Mouse (Mus musculus) forebrain, embryonic 12.5 days (tissue): ENCODE measurements around the gene Gabrb2. TPM values are rescaled to one million over a fixed set of nuclear protein-coding genes. Genes with fewer than 3 reads are reported as not detected.
A peak's percentile ranks its signal among the peaks of the same experiment; 100 is the strongest.

Experiments used
- ATAC-seq: fragments of 200-750 bp; cut with Nextera tagmentation; 2 replicates; pipeline ENCODE4 v1.8.0; 2017; ENCODE audit warnings: moderate TSS enrichment; ENCODE audit not compliant: low FRiP score
- H3K27ac ChIP-seq: fragments of 300-500 bp; sonication (generic); 2 replicates; pipeline ENCODE4 v1.5.1; 2016; ENCODE audit warnings: mild to moderate bottlenecking
- H3K27me3 ChIP-seq: fragments of 300-500 bp; sonication (generic); 2 replicates; pipeline ENCODE4 v1.6.1; 2016; ENCODE audit warnings: mild to moderate bottlenecking
- H3K36me3 ChIP-seq: fragments of 300-500 bp; sonication (generic); replicated peaks from 2 replicates; pipeline ENCODE4 v1.6.1; 2016; ENCODE audit warnings: mild to moderate bottlenecking
- H3K4me1 ChIP-seq: fragments of 300-500 bp; sonication (generic); 2 replicates; pipeline ENCODE4 v1.6.1; 2016
- H3K4me2 ChIP-seq: fragments of 300-500 bp; sonication (generic); 2 replicates; pipeline ENCODE4 v1.6.1; 2016; ENCODE audit warnings: mild to moderate bottlenecking, moderate library complexity
- H3K4me3 ChIP-seq: fragments of 300-500 bp; sonication (generic); replicated peaks from 2 replicates; pipeline ENCODE4 v1.5.1; 2016; ENCODE audit warnings: mild to moderate bottlenecking
- H3K9ac ChIP-seq: fragments of 300-500 bp; sonication (generic); 2 replicates; pipeline ENCODE4 v1.6.1; 2016; ENCODE audit warnings: mild to moderate bottlenecking
- H3K9me3 ChIP-seq: fragments of 300-500 bp; sonication (generic); 2 replicates; pipeline ENCODE4 v1.6.1; 2016
- WGBS: fragments of 180-500 bp; shearing (Covaris S2); methylation state at CpG from one replicate; pipeline ENCODE4 v1.1.7; 2016; 5-methylcytosine and 5-hydroxymethylcytosine counted together
- polyA plus RNA-seq: library from polyadenylated mRNA; unstranded; fragments of >200 nt; fragmentation: Nextera tagmentation; extraction: Ambion mirVana; gene quantifications from 2 replicates; pipeline ENCODE4 v1.2.1, GENCODE M21; 2016

The Gabrb2 gene
- 10.0 and 10.6 TPM in 2 replicates for polyA plus RNA-seq

GRCm38 (mm10) chr11:42418996-42419782 is at the start of gene Gabrb2:
Gene Gabrb2 (plus strand): TSS chr11:42419757.
- peaks cover 3% of the 10 kb centered on the region for H3K27me3 ChIP-seq
- peak within 1 kb of the TSS; percentile 57 for H3K4me3 ChIP-seq
- H3K9me3 ChIP-seq, result no peaks in the 10 kb centered on the region
- no peaks in the 10 kb centered on the region for H3K36me3 ChIP-seq
- peak within 1 kb of the TSS; percentile 87 for H3K4me2 ChIP-seq
- ATAC-seq, result peak; percentile 23; the same call in 1 of the 2 replicates
- H3K9ac ChIP-seq, result peak within 1 kb of the TSS; percentile 63
- peaks cover 13% of the 10 kb centered on the region for H3K4me1 ChIP-seq
- 30% methylated on average over 17 of the region's 20 CpGs for WGBS
- H3K27ac ChIP-seq, result peak within 1 kb of the TSS; percentile 77

GRCm38 (mm10) chr11:42378983-42379382 is 40.6 kb upstream of the Gabrb2 start:
- WGBS, result 82% methylated on average over 2 of the region's 2 CpGs
- Histone ChIP-seq H3K27ac (no peak overlapping the region), H3K9ac (no peak overlapping the region), H3K27me3 (no peaks in the 10 kb centered on the region), H3K4me3 (no peak overlapping the region), H3K4me1 (no peaks in the 10 kb centered on the region), H3K9me3 (no peaks in the 10 kb centered on the region), H3K36me3 (no peaks in the 10 kb centered on the region), H3K4me2 (no peak overlapping the region)
- no peak for ATAC-seq

- no peaks in the 10 kb centered on the region for H3K27me3 ChIP-seq
- H3K4me2 ChIP-seq, result no peak overlapping the region
- H3K27ac ChIP-seq, result no peak overlapping the region
- H3K36me3 ChIP-seq, result no peaks in the 10 kb centered on the region
- no peaks in the 10 kb centered on the region for H3K4me1 ChIP-seq
- 86% methylated on average over 4 of the region's 4 CpGs for WGBS
- H3K9ac ChIP-seq, result no peak overlapping the region
- no peak for ATAC-seq
- H3K9me3 ChIP-seq, result no peaks in the 10 kb centered on the region
- H3K4me3 ChIP-seq, result no peak overlapping the region
Observed at GRCm38 (mm10) chr11:42386486-42386885, 33.1 kb upstream of the Gabrb2 start.

DNA sequence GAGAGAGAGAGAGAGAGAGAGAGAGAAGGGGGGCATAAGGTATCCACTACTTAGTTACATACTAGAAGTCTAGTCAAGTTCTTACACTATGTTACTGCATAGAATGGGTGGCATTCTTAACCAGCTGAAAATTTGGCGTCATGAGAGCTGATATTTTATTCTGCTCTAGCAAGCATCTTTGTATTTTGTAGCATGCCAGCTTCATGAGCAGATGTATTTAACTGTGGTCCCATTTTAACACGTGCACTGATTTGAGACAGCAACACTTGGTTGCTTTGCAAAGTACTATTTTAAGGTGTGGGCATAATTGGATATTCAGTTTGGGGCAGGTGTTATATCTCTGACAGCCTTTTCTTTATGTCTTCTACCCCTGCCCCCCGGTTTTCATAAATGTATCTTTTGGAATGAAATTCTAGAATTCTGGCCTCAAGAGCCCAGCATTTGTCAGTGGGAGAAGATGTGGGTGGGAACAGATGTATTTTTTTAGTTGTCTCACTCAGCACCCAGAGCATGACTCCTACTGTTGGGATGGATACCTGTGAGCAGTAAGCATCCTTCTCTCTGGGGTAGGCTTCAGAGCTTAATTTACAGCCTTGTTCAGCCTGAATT is 28.8 kb upstream of the Gabrb2 start:
- H3K36me3 ChIP-seq, result no peaks in the 10 kb centered on the region
- no peak overlapping the region for H3K9ac ChIP-seq
- H3K27me3 ChIP-seq, result no peaks in the 10 kb centered on the region
- 73% methylated on average over 3 of the region's 3 CpGs for WGBS
- H3K4me1 ChIP-seq, result no peaks in the 10 kb centered on the region
- H3K27ac ChIP-seq, result no peak overlapping the region
- no peak for ATAC-seq
- no peak overlapping the region for H3K4me3 ChIP-seq
- no peaks in the 10 kb centered on the region for H3K9me3 ChIP-seq
- H3K4me2 ChIP-seq, result no peak overlapping the region

DNA sequence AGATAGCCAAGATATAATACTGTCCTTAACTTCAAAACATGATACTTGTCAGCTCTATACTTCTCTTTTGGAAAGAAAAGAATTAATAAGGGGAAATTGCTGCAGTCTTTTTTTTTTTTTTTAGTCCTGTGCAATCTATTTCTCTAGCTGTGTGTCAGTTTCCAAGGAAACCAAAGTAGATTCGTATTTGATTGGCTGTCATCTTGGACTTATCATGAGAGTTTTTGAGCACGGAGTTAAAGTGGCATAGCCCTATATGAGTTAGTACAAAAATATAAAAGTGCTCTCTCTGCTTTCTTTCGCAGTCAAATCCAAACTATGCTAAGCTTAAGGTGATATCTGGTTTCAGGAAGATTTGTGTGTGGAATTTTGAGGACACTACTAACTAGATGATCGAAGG is 26.1 kb upstream of the Gabrb2 start:
- no peak for ATAC-seq
- Histone ChIP-seq H3K9me3 (no peaks in the 10 kb centered on the region), H3K9ac (no peak overlapping the region), H3K27me3 (no peaks in the 10 kb centered on the region), H3K4me3 (no peak overlapping the region), H3K36me3 (no peaks in the 10 kb centered on the region), H3K27ac (no peak overlapping the region), H3K4me1 (no peaks in the 10 kb centered on the region), H3K4me2 (no peak overlapping the region)
- 84% methylated on average over 4 of the region's 4 CpGs for WGBS

- H3K9ac ChIP-seq, result peak overlapping the region; percentile 63
- H3K4me1 ChIP-seq, result peaks cover 13% of the 10 kb centered on the region
- under 1% methylated on average over 24 of the region's 40 CpGs for WGBS
- ATAC-seq, result peak; percentile 82
- H3K9me3 ChIP-seq, result no peaks in the 10 kb centered on the region
- H3K4me3 ChIP-seq, result peak overlapping the region; percentile 57
- H3K27ac ChIP-seq, result peak overlapping the region; percentile 77
- peaks cover 3% of the 10 kb centered on the region for H3K27me3 ChIP-seq
- H3K36me3 ChIP-seq, result no peaks in the 10 kb centered on the region
- peak overlapping the region; percentile 87 for H3K4me2 ChIP-seq
Observed at GRCm38 (mm10) chr11:42419791-42420633, 455 bp downstream of the Gabrb2 start.

DNA sequence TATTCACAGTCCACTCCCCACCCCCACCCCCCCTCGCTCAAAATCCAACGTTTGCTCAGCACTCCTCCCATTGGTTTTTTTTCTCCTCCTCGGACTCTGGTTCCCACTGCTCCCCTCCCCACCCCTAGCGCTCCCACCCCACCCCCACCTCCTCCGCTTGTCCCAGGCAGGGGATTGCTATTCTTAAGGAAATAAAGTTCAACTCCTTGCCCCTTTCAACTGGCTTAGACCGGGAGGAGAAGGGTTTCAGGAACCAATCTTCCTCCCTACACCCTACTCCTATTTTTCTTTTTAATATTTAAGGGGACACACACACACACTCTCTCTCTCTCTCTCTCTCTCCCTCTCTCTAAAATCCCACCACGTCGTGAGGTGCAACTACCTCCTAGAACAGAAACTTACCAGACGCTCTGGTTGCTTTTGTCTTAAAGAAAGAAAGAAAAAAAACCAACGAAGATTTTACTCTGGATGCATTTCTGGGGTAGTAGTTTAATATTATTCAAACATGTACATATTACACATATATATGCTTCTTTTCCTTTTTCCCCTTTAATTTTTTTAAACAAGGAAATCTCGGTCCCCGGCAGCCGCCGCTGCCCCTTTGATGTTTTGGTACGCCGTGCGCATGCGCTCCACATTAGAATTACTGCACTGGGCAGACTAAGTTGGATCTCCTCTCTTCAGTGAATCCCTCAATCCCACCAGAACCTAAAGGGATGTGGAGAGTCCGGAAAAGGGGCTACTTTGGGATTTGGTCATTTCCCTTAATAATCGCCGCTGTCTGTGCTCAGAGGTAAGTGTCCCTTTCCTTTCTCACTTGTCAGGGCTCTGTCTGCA is 1.3 kb downstream of the Gabrb2 start:
- peak; percentile 57 for ATAC-seq
- H3K4me3 ChIP-seq, result peak overlapping the region; percentile 57
- H3K36me3 ChIP-seq, result no peaks in the 10 kb centered on the region
- WGBS, result under 1% methylated on average over 21 of the region's 21 CpGs
- H3K27me3 ChIP-seq, result peaks cover 3% of the 10 kb centered on the region; the same call in 1 of the 2 replicates
- H3K9ac ChIP-seq, result peak overlapping the region; percentile 63
- no peaks in the 10 kb centered on the region for H3K9me3 ChIP-seq
- H3K27ac ChIP-seq, result peak overlapping the region; percentile 77
- peaks cover 13% of the 10 kb centered on the region for H3K4me1 ChIP-seq
- peak overlapping the region; percentile 87 for H3K4me2 ChIP-seq

DNA sequence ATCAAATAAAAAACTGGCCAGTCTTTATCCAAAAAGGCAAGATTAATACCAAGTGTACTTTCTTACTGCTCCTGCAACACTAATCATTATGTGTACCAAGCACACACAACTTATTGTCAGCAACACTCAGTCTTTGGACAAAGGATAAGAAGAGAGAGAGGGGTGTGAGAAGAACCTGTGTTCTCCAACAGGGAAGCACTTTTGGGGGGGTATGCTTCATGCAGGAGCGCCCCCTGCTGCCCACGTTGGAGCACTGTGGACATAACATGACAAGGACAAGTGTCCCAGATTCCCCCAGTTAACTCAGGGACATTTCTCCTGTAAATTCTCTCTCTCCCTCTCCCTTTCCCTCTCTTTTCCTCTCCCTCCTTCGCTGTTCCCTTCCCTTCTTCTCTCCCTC is 3.7 kb downstream of the Gabrb2 start:
- Histone ChIP-seq H3K27ac (no peak overlapping the region), H3K4me1 (peaks cover 11% of the 10 kb centered on the region), H3K9me3 (no peaks in the 10 kb centered on the region), H3K36me3 (no peaks in the 10 kb centered on the region), H3K4me3 (no peak overlapping the region), H3K9ac (no peak overlapping the region), H3K4me2 (no peak overlapping the region), H3K27me3 (peaks cover 3% of the 10 kb centered on the region; the same call in 1 of the 2 replicates)
- WGBS, result 2% methylated on average over 3 of the region's 3 CpGs
- no peak for ATAC-seq

DNA sequence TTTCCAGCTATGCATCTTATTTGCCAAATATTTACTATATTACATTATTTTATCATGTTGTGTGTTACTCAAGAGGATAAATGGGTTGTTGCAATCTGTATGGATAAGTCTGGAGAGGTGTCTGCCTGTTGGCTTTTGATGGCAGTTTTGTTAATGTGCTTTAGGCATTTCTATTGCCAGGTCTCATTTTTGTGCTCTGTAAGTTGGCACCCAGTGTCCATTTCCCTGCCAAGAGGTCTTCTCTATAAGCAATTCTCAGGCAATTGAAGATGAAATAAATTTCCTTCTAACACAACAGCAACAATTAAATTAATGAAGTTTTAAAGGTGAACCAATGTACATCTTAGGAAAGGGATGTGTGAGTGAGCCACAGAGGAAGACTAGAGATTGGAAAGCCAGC is 11.9 kb downstream of the Gabrb2 start:
- ATAC-seq, result no peak

DNA sequence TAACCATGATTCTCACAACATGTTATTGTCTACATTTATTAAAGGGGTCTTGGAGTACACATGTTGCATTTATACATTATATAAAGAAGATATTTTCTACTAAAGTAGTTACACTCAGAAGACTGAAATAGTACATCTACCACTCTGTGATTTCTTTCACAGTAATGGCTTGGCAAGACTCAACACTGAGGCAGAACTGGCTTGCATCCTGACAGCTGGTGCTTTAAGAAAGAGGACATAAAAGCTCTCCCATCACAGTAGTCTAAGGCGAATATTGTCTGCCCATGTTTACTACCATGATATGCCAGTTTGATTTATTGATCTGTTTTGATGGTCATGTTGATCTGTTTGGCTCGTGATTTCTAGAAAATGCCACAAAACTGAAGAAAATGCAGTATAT is 19.4 kb downstream of the Gabrb2 start:
- no peak overlapping the region for H3K27ac ChIP-seq
- ATAC-seq, result no peak
- WGBS, result 91% methylated on average over 2 of the region's 2 CpGs
- no peaks in the 10 kb centered on the region for H3K36me3 ChIP-seq
- no peaks in the 10 kb centered on the region for H3K4me1 ChIP-seq
- no peak overlapping the region for H3K4me3 ChIP-seq
- no peaks in the 10 kb centered on the region for H3K9me3 ChIP-seq
- no peak overlapping the region for H3K9ac ChIP-seq
- no peak overlapping the region for H3K4me2 ChIP-seq
- H3K27me3 ChIP-seq, result no peaks in the 10 kb centered on the region

More for the DNA sequence above, 11.9 kb downstream of the Gabrb2 start:
- H3K27me3 ChIP-seq, result no peaks in the 10 kb centered on the region
- H3K27ac ChIP-seq, result no peak overlapping the region
- H3K4me3 ChIP-seq, result no peak overlapping the region
- no peaks in the 10 kb centered on the region for H3K4me1 ChIP-seq
- H3K4me2 ChIP-seq, result no peak overlapping the region
- no peaks in the 10 kb centered on the region for H3K9me3 ChIP-seq
- no peak overlapping the region for H3K9ac ChIP-seq
- H3K36me3 ChIP-seq, result no peaks in the 10 kb centered on the region

DNA sequence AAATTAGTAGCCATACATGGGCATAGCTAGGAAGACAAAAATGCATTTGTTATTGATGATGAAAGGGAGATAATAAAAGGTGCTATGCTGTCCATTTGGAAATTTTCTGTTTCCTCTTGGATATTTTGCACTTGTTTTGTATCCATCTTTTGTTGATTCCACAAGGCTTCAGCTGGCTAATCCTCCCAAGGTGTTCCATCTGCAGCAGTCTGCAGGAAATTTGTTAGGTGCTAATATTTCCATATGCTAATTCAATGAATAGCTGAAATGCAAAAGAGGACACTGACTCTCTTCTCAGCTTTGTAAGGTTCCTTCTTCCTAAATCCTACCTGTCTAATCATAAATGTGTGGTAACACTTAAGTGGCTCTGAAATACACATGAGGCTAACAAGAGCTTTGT is 24.1 kb downstream of the Gabrb2 start:
- no peak for ATAC-seq
- Histone ChIP-seq H3K9ac (no peak overlapping the region), H3K4me2 (no peak overlapping the region), H3K36me3 (no peaks in the 10 kb centered on the region), H3K9me3 (no peaks in the 10 kb centered on the region), H3K27me3 (no peaks in the 10 kb centered on the region), H3K27ac (no peak overlapping the region), H3K4me3 (no peak overlapping the region), H3K4me1 (no peaks in the 10 kb centered on the region)

DNA sequence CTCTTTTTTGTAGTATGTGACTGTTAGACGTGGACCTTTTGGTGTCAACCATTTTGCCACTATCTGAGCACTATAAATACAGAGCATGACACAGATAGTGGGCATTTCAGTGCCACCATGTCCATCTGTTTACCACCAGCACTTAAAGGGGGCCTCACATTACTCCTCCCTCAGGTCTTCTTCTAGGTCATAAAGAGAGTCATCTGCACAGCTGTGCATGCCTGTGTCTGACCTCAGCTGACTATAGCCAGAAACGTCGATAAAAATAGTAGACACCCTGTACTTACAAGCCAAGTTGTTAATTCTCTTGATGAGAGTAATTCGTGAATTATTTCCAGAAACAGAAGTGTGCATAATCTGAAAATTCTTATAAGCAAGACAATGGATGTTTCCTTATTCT is 29.4 kb downstream of the Gabrb2 start:
- Histone ChIP-seq H3K4me2 (no peak overlapping the region), H3K27me3 (no peaks in the 10 kb centered on the region), H3K9ac (no peak overlapping the region), H3K9me3 (no peaks in the 10 kb centered on the region), H3K4me3 (no peak overlapping the region), H3K27ac (no peak overlapping the region), H3K36me3 (no peaks in the 10 kb centered on the region), H3K4me1 (no peaks in the 10 kb centered on the region)
- 87% methylated on average over 4 of the region's 4 CpGs for WGBS
- no peak for ATAC-seq
